Mouse (Mus musculus) heart, embryonic 13.5 days (tissue): ENCODE data around the gene Nat14. TPM values are rescaled to one million over a fixed set of nuclear protein-coding genes. Genes with fewer than 3 reads are reported as not detected.

Experiments
- ATAC-seq: fragments of 200-750 bp; cut with Nextera tagmentation; 2 replicates; pipeline ENCODE4 v1.8.0; 2017; ENCODE audit warnings: moderate TSS enrichment; ENCODE audit not compliant: insufficient number of reproducible peaks, low FRiP score, low TSS enrichment; ENCODE audit errors: extremely low read depth
- H3K27ac ChIP-seq: fragments of 300-500 bp; sonication (generic); replicated peaks from 2 replicates; pipeline ENCODE4 v1.5.1; 2015; ENCODE audit warnings: moderate library complexity, mild to moderate bottlenecking, inconsistent platforms
- H3K27me3 ChIP-seq: fragments of 300-500 bp; sonication (generic); replicated peaks from 2 replicates; pipeline ENCODE4 v1.6.1; 2015; ENCODE audit warnings: mild to moderate bottlenecking, inconsistent platforms
- H3K36me3 ChIP-seq: fragments of 300-500 bp; sonication (generic); 2 replicates; pipeline ENCODE4 v1.6.1; 2015; ENCODE audit warnings: mild to moderate bottlenecking, inconsistent platforms
- H3K4me1 ChIP-seq: fragments of 300-500 bp; sonication (generic); 2 replicates; pipeline ENCODE4 v1.6.1; 2015; ENCODE audit warnings: inconsistent platforms
- H3K4me2 ChIP-seq: fragments of 300-500 bp; sonication (generic); 2 replicates; pipeline ENCODE4 v1.6.1; 2015; ENCODE audit warnings: inconsistent platforms, mild to moderate bottlenecking, moderate library complexity
- H3K4me3 ChIP-seq: fragments of 300-500 bp; sonication (generic); 2 replicates; pipeline ENCODE4 v1.5.1; 2015; ENCODE audit warnings: moderate library complexity, mild to moderate bottlenecking, inconsistent platforms
- H3K9ac ChIP-seq: fragments of 300-500 bp; sonication (generic); 2 replicates; pipeline ENCODE4 v1.6.1; 2015; ENCODE audit warnings: inconsistent platforms, mild to moderate bottlenecking, moderate library complexity
- H3K9me3 ChIP-seq: fragments of 300-500 bp; sonication (generic); 2 replicates; pipeline ENCODE4 v1.6.1; 2016; ENCODE audit warnings: inconsistent platforms
- WGBS: fragments of 180-500 bp; shearing (Covaris S2); methylation state at CpG from one replicate; pipeline ENCODE4 v1.1.7; 2015; ENCODE audit warnings: mixed read lengths; 5-methylcytosine and 5-hydroxymethylcytosine counted together
- polyA plus RNA-seq: library from polyadenylated mRNA; unstranded; fragments of >200 nt; fragmentation: Nextera tagmentation; extraction: Ambion mirVana; gene quantifications from 2 replicates; pipeline ENCODE4 v1.2.1, GENCODE M21; 2015

The Nat14 gene
- polyA plus RNA-seq, 1 experiment from 2014 or later: 4.2 TPM

DNA sequence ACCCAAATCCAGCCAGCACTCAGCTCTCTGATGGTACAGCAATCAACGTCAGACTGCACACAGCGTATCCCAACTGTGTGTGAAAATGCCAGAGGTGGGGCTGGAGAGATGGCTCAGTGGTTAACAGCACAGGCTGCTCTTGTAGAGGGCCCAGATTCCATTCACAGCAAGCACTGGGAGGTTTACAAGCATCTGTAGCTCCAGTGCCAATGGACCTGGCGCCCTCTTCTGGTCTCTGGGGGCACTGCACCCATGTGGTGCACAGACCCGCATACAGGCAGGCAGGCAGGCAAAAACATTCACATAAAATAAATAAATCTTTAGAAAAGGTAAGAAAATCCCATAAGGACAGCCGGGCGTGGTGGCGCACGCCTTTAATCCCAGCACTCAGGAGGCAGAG, 20.7 kb upstream of the Nat14 start:
- H3K9me3 ChIP-seq: peaks cover 4% of the 10 kb centered on the region; the same call in 1 of the 2 replicates
- H3K9ac ChIP-seq: no peak overlapping the region
- peaks cover 18% of the 10 kb centered on the region for H3K4me1 ChIP-seq
- H3K27me3 ChIP-seq: peaks cover 5% of the 10 kb centered on the region; the same call in 1 of the 2 replicates
- H3K27ac ChIP-seq: peak overlapping the region; percentile 87; the same call in 1 of the 2 replicates
- no peaks in the 10 kb centered on the region for H3K36me3 ChIP-seq
- WGBS: 50% methylated on average over 8 of the region's 8 CpGs
- peak overlapping the region; percentile 71 for H3K4me2 ChIP-seq
- peak overlapping the region; percentile 49 for H3K4me3 ChIP-seq
- ATAC-seq: no peak

DNA sequence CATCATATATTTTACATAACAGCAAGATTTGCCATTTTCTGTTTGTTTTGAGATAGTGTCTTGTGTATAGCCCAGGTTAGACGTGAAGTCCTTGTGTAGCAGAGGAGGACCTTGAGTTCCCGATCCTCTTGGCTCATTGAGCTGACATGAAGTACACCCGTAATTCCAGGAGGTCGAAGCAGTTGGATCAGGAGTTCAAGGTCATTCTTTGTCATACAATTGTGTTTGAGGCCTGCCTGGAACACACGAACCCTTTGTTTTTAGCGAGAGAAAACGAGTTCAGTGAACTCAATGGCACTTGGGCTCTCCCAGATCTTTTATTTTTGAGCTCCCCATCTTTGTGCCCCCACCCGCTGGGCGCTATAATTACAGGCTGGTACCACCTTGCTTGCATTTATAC, 19.4 kb upstream of the Nat14 start:
- Histone ChIP-seq H3K27me3 (peaks cover 5% of the 10 kb centered on the region; the same call in 1 of the 2 replicates), H3K4me3 (no peak overlapping the region), H3K9me3 (peaks cover 4% of the 10 kb centered on the region; the same call in 1 of the 2 replicates), H3K27ac (no peak overlapping the region), H3K4me2 (no peak overlapping the region), H3K36me3 (no peaks in the 10 kb centered on the region), H3K9ac (no peak overlapping the region), H3K4me1 (peaks cover 27% of the 10 kb centered on the region)
- 75% methylated on average over 9 of the region's 9 CpGs for WGBS
- no peak for ATAC-seq

DNA sequence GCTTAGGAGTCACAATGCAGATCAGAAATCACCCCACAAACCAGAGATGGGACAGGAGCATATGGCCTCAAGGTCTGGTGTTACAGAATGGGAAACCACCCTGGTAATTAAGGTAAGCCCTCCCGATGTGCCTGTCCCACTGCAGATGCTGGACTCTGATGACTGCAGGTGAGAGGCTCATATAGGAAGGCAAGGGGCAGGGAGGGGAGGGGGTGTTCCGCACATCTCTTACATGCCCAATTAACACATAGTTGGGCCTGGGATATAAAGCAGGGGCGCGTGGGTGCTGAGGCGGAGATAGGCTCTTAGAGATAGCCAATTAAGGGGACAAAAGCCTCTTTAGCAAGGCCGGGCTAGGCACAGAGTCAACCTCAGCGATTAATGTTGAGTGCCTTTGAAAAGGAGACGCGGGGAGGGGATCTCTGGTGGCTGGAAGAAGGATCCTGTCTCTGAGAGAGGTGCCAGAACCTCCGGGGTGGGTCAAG, 15.3 kb upstream of the Nat14 start, which contains the start of gene Gm36210:
Gene Gm36210 (minus strand): TSS at position 51 of the 485 bp plus-strand sequence.
- Histone ChIP-seq H3K9ac (0 out of 2 replicates have a peak within 1 kb of the TSS, but pooled peaks have one; percentile 24), H3K36me3 (no peaks in the 10 kb centered on the region), H3K4me3 (no peak within 1 kb of the TSS), H3K4me1 (peaks cover 9% of the 10 kb centered on the region; the same call in 1 of the 2 replicates), H3K4me2 (no peak within 1 kb of the TSS), H3K9me3 (no peaks in the 10 kb centered on the region), H3K27me3 (no peaks in the 10 kb centered on the region), H3K27ac (no peak within 1 kb of the TSS)
- WGBS: 34% methylated on average over 10 of the region's 10 CpGs
- no peak for ATAC-seq

DNA sequence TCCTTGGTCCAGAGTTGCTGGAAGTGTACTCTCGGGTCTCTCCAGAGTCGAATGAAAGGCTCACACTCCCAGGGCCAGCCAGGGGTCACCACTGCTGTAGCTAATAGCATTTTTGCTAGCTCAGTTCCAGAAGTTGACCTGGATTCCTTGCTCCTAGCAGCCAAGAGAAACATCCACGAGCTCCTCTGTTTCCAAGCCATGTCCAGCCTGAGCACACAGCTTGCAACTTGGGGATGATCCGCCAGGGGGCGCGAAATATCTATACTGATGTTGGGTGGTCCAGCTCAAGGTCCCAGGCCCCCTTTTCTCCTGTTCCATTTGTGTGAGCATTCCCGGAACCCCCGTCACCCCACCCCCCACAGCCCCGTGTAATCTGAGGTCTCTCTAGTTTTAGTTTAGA, 10.3 kb upstream of the Nat14 start:
- no peak for ATAC-seq
- Histone ChIP-seq H3K9ac (no peak overlapping the region), H3K4me2 (no peak overlapping the region), H3K36me3 (no peaks in the 10 kb centered on the region), H3K4me1 (peaks cover 22% of the 10 kb centered on the region), H3K27ac (no peak overlapping the region), H3K9me3 (no peaks in the 10 kb centered on the region), H3K4me3 (no peak overlapping the region), H3K27me3 (no peaks in the 10 kb centered on the region)
- 31% methylated on average over 9 of the region's 9 CpGs for WGBS

DNA sequence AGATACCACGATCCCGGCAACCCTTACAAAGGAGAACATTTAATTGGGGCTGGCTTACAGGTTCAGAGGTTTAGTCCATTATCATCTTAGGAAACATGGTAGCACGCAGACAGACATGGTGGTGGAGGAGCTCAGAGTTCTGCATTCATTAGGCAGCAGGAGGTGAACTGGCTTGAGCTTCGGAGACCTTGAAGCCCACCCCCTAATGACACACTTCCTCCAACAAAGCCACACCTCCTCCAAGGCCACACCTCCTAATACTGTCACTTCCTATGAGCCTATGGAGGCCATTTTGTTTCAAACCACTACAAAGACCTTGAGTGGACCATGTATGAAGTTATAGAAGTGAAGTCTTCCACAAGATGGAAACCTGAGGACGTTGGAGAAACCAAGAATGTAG, 9.6 kb upstream of the Nat14 start:
- ATAC-seq: no peak
- peaks cover 21% of the 10 kb centered on the region for H3K4me1 ChIP-seq
- H3K27ac ChIP-seq: no peak overlapping the region
- H3K36me3 ChIP-seq: peaks cover 2% of the 10 kb centered on the region
- no peak overlapping the region for H3K4me2 ChIP-seq
- 50% methylated on average over 5 of the region's 5 CpGs for WGBS
- no peaks in the 10 kb centered on the region for H3K27me3 ChIP-seq
- no peaks in the 10 kb centered on the region for H3K9me3 ChIP-seq
- no peak overlapping the region for H3K4me3 ChIP-seq
- H3K9ac ChIP-seq: no peak overlapping the region

DNA sequence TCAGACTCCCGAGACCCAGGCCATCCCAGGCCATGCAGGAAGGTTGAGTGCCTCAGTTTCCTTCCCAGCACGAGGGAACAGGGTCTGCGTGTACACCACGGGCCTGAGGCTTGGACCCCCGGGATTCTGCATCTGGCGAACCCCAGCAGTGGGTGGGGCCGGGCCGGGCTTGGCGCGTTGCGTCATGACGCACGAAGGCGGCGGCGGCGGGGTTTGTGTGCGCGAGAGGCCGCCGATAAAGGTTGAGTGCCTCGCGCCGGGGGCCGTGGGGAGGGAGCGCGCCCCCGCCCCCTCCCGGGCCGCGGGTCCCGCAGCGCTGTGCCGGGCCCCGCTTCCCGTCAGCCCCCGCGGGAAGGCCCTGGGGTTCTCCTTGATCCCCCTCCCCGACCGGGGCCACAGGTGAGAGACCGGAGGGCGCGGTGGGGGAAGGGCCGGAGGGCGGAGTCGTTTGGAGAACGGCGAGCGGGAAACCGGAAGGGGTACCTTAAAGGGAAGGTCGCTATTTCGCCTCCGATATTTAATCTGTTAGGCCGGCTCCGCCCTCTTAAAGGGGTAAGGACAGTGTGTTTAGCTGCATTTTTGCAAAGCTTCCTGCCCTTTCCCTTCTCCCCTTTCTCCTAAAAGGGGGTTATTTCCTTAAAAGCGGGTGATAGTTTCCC, 6.7 kb upstream of the Nat14 start, which contains the start of gene Zfp628:
Gene Zfp628 (plus strand): TSS at position 211 of the 659 bp plus-strand sequence.
- Histone ChIP-seq H3K27me3 (no peaks in the 10 kb centered on the region), H3K4me3 (peak within 1 kb of the TSS; percentile 78), H3K27ac (peak within 1 kb of the TSS; percentile 95), H3K9me3 (no peaks in the 10 kb centered on the region), H3K36me3 (peaks cover 30% of the 10 kb centered on the region), H3K4me1 (peaks cover 21% of the 10 kb centered on the region), H3K9ac (peak within 1 kb of the TSS; percentile 96), H3K4me2 (peak within 1 kb of the TSS; percentile 95)
- ATAC-seq: peak; percentile 81
- WGBS: 1% methylated on average over 53 of the region's 56 CpGs

DNA sequence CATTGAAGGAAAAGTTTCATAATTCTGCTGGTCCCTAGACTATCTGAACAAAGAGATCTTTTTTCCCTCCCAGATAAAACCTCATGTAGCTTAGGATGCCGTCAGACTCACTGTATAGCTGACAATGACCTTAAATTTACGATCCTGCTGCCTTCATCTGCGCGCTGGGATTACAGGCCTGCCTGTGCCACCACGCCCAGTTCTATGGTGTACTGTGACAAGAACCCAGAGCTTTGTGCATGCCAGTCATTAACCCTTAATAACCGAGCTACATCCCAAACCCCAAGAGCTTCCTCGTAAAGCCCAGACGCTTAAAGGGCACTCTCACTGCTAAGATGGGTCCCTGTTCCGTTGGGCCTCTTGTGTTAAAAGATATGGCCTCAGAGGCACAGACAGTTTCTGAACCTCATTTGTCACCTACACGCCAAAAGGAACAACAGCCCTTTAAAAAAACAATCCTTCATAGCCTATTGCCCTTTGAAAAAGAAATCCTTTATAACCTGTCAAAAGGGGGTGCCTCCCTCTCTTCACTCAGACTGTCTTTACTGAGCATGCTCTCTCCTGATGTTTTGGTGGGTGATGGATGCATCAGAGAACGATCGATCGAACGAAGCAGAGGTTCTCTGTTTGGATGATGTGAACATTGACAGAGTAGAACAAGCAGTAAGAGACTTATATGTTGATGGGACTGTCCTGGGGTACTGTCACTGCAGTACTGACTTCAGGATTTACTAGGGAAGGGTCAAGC, 6.0 kb upstream of the Nat14 start:
- Histone ChIP-seq H3K4me3 (peak overlapping the region; percentile 78), H3K27ac (peak overlapping the region; percentile 95), H3K9ac (peak overlapping the region; percentile 96), H3K4me1 (peaks cover 26% of the 10 kb centered on the region), H3K27me3 (no peaks in the 10 kb centered on the region), H3K4me2 (peak overlapping the region; percentile 95), H3K36me3 (peaks cover 38% of the 10 kb centered on the region), H3K9me3 (no peaks in the 10 kb centered on the region)
- no peak for ATAC-seq
- WGBS: 23% methylated on average over 14 of the region's 14 CpGs

DNA sequence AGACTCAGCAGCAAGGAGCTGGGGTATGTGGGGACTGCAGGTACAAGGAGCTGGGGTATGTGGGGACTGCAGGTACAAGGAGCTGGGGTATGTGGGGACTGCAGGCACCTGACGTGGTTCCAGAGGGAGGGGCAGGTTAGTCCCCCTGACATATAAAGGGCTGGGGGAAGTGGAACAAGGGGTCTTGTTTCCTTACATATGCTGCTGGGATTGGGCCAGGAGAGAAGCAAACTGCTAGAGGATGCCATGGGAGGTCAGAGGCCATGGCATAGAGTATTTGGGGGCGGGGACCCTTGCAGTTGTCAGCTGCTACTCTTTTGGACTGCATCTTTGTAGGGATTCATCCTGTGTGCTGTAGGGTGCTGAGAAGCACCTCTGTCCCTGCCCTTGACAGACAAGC, 4.3 kb upstream of the Nat14 start:
- 86% methylated on average over 2 of the region's 2 CpGs for WGBS
- H3K4me2 ChIP-seq: no peak overlapping the region
- H3K27ac ChIP-seq: no peak overlapping the region
- H3K36me3 ChIP-seq: peaks cover 41% of the 10 kb centered on the region
- no peaks in the 10 kb centered on the region for H3K27me3 ChIP-seq
- H3K4me3 ChIP-seq: no peak overlapping the region
- H3K9ac ChIP-seq: peak overlapping the region; percentile 5; the same call in 1 of the 2 replicates
- no peak for ATAC-seq
- H3K4me1 ChIP-seq: peaks cover 42% of the 10 kb centered on the region
- H3K9me3 ChIP-seq: no peaks in the 10 kb centered on the region

DNA sequence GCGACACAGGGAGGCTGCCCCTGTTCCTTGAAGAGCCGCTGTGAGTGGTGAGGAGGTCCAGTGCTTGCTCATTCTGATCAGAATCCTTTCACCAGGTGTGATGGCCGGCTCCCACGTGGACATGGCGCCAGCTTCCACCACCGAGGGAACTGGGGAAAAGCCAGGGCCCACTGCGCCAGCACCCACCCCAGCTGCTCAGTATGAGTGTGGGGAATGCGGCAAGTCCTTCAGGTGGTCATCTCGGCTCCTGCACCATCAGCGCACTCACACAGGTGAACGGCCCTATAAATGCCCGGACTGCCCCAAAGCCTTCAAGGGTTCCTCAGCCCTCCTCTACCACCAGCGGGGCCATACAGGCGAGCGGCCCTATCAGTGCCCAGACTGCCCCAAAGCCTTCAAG, 3.1 kb upstream of the Nat14 start:
- peaks cover 41% of the 10 kb centered on the region for H3K36me3 ChIP-seq
- no peak overlapping the region for H3K4me2 ChIP-seq
- 90% methylated on average over 15 of the region's 15 CpGs for WGBS
- ATAC-seq: no peak
- H3K9ac ChIP-seq: no peak overlapping the region
- H3K9me3 ChIP-seq: no peaks in the 10 kb centered on the region
- no peak overlapping the region for H3K4me3 ChIP-seq
- H3K4me1 ChIP-seq: peaks cover 54% of the 10 kb centered on the region
- H3K27me3 ChIP-seq: no peaks in the 10 kb centered on the region
- no peak overlapping the region for H3K27ac ChIP-seq

DNA sequence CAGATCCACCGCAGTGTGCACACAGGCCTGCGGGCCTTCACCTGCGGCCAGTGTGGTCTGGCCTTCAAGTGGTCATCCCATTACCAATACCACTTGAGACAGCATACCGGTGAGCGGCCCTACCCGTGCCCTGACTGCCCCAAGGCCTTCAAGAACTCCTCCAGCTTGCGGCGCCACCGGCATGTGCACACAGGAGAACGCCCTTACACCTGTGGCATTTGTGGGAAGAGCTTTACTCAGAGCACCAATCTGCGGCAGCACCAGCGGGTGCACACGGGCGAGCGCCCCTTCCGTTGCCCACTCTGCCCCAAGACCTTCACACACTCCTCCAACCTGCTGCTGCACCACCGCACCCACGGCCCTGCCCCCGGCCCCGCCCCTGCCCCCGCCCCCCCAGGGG, 2.7 kb upstream of the Nat14 start:
- peaks cover 41% of the 10 kb centered on the region for H3K36me3 ChIP-seq
- no peak overlapping the region for H3K4me3 ChIP-seq
- H3K4me2 ChIP-seq: no peak overlapping the region
- H3K27me3 ChIP-seq: no peaks in the 10 kb centered on the region; the same call in 1 of the 2 replicates
- H3K27ac ChIP-seq: no peak overlapping the region
- no peaks in the 10 kb centered on the region for H3K9me3 ChIP-seq
- peaks cover 56% of the 10 kb centered on the region for H3K4me1 ChIP-seq
- H3K9ac ChIP-seq: no peak overlapping the region
- WGBS: 81% methylated on average over 21 of the region's 21 CpGs
- no peak for ATAC-seq

DNA sequence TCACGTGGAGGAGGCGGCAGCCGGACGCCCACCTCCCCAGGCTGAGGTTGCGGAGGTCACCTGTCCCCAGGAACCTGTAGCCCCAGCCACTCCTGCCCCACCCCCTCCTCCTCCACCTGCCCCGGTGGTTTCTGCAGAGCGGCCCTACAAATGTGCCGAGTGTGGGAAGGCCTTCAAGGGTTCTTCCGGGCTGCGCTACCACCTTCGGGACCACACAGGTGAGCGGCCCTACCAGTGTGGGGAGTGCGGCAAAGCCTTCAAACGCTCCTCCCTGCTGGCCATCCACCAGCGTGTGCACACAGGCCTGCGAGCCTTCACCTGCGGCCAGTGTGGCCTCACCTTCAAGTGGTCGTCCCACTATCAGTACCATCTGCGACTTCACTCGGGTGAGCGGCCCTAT, 1.9 kb upstream of the Nat14 start:
- H3K4me1 ChIP-seq: peaks cover 59% of the 10 kb centered on the region
- no peak overlapping the region for H3K27ac ChIP-seq
- WGBS: 88% methylated on average over 21 of the region's 21 CpGs

More for the DNA sequence above, 1.9 kb upstream of the Nat14 start:
- Histone ChIP-seq H3K4me3 (no peak overlapping the region), H3K36me3 (peaks cover 41% of the 10 kb centered on the region), H3K27me3 (no peaks in the 10 kb centered on the region; the same call in 1 of the 2 replicates), H3K9me3 (no peaks in the 10 kb centered on the region), H3K4me2 (no peak overlapping the region), H3K9ac (no peak overlapping the region)
- no peak for ATAC-seq
